Mouse (Mus musculus): ENCODE results near the gene Psmb8.

DNA sequence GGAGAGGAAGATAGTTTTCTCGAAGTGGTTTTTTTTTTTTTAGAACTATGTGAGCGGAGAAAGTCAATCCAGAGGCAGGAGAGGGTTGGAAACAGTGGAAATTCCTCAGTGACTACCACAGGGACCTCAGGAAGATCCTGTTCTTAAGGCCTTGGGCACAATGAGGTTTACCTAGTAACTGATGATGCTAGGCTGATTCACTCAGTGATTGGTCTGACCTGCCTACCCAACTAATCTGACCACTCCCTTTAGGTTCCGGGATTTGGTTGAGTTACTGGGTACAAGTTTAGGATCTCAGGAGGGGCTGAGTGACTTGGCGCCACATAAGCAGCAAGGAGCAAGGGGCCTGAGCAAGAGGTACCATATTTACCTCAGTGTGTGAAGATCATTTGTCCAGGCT is 44.6 kb upstream of the Psmb8 start, which contains the start of gene H2-DMb1:
- TF ChIP-seq USF1 (IDR thresholded peaks at IDR 0.05; ENCODE audit: low read depth, low read length), result no peak
- TF ChIP-seq HCFC1 (IDR thresholded peaks at IDR 0.05; ENCODE audit: low read depth, low read length), result no peak
